Mouse (Mus musculus): ENCODE data around the gene Map10.

- TF ChIP-seq POLR2A (IDR thresholded peaks at IDR 0.05; ENCODE audit: insufficient read depth, low read length) (no peak), CTCF (IDR thresholded peaks at IDR 0.05; ENCODE audit: low read depth, low read length) (no peak)
These were observed 47.0 kb downstream of the Map10 start for GRCm38 (mm10) chr8:125716613-125717012.

Measured in ES-Bruce4 (cell line).